Mouse (Mus musculus) hindbrain, embryonic 10.5 days (tissue): ENCODE results near the gene Inhbb. TPM values are rescaled to one million over a fixed set of nuclear protein-coding genes. Genes with fewer than 3 reads are reported as not detected.
A peak's percentile ranks its signal among the peaks of the same experiment; 100 is the strongest.

Source experiments
- DNase-seq: peaks from one replicate; pipeline ENCODE4 v3.0.0-alpha.2; 2017; ENCODE audit warnings: low spot score
- H3K27ac ChIP-seq: fragments of 300-500 bp; sonication (generic); 2 replicates; pipeline ENCODE4 v1.5.1; 2016; ENCODE audit warnings: mild to moderate bottlenecking, moderate library complexity
- H3K27me3 ChIP-seq: fragments of 300-500 bp; sonication (generic); 2 replicates; pipeline ENCODE4 v1.6.1; 2016; ENCODE audit warnings: mild to moderate bottlenecking; ENCODE audit not compliant: poor library complexity, insufficient read depth, severe bottlenecking
- H3K36me3 ChIP-seq: fragments of 300-500 bp; sonication (generic); 2 replicates; pipeline ENCODE4 v1.6.1; 2016; ENCODE audit warnings: mild to moderate bottlenecking, moderate library complexity
- H3K4me1 ChIP-seq: fragments of 300-500 bp; sonication (generic); replicated peaks from 2 replicates; pipeline ENCODE4 v1.6.1; 2016; ENCODE audit warnings: mild to moderate bottlenecking
- H3K4me3 ChIP-seq: fragments of 300-500 bp; sonication (generic); 2 replicates; pipeline ENCODE4 v1.5.1; 2016; ENCODE audit warnings: mild to moderate bottlenecking, moderate library complexity
- H3K9me3 ChIP-seq: fragments of 300-500 bp; sonication (generic); 2 replicates; pipeline ENCODE4 v1.6.1; 2016; ENCODE audit warnings: mild to moderate bottlenecking, moderate library complexity
- WGBS: fragments of 180-500 bp; shearing (Covaris S2); methylation state at CpG from one replicate; pipeline ENCODE4 v1.1.7; 2016; 5-methylcytosine and 5-hydroxymethylcytosine counted together
- polyA plus RNA-seq: library from polyadenylated mRNA; unstranded; fragments of >200 nt; fragmentation: Nextera tagmentation; extraction: Ambion mirVana; gene quantifications from 2 replicates; pipeline ENCODE4 v1.2.1, GENCODE M21; 2016

The Inhbb gene
- polyA plus RNA-seq, 1 experiment from 2014 or later: 0.31 TPM

DNA sequence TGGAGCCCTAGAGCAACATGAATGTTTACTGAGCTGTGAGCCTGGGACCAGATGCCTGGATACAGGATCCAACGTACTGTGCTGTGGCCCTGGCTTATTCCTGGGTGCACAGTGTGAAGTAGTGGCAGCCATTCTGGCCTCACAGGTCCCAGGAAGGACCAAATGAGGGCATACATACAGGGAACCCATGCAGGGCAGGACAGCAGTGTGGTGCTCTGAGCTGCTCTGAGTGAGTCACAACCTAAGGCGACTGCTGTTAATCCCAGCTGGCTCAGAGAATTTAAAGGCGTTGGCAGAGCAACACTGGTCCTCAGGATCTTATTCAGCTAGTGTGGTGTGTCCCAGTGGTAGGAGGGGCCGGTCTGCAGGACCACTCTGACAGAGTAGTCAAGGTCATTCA lies 31.4 kb downstream of the Inhbb start:
- H3K36me3 ChIP-seq: no peaks in the 10 kb centered on the region
- H3K27me3 ChIP-seq: peaks cover 40% of the 10 kb centered on the region
- no peak overlapping the region for H3K4me3 ChIP-seq
- 58% methylated on average over 4 of the region's 4 CpGs for WGBS
- DNase-seq: no peak
- H3K4me1 ChIP-seq: peaks cover 22% of the 10 kb centered on the region
- no peaks in the 10 kb centered on the region for H3K9me3 ChIP-seq
- H3K27ac ChIP-seq: 0 out of 2 replicates have a peak overlapping the region, but pooled peaks have one; percentile 13

DNA sequence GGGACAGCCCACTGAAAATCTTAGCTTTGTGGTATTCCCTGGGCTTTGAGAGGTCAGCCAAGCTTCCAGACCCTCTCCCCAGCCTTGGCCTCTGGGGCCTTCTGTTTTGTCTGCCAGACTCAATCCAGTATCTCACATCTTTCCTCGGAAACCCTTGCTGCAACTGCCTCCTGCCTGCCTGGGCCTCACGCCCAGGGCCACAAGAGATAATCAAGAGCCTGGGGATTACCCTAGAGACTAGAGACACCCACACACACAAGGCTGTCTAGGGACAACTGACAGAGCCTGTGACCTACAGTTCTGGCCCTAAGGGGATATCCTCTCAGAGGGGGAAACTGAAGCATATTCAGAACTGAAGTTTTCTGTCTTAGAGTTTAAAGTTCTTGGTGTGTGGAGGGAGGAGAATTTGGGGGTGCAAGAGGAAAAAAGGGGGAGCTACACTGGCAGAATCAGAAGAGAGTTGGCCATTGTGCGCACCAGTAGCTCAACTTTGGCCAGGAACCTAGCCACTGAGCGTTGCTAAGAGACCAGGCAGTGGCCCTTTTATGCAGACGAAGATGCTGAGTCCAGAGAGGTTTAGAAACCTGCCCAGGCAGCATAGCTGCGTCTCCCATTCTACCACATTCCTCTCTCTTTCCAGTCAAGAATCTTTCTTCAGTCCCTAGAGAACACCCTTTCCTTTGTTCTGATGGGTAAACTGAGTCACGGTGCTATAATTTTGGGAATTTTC lies 32.1 kb downstream of the Inhbb start:
- WGBS: 38% methylated on average over 7 of the region's 7 CpGs
- DNase-seq: no peak

GRCm38 (mm10) chr1:119388664-119389396 lies 33.2 kb downstream of the Inhbb start:
- H3K4me3 ChIP-seq: peak overlapping the region; percentile 33
- H3K27ac ChIP-seq: peak overlapping the region; percentile 75
- H3K36me3 ChIP-seq: no peaks in the 10 kb centered on the region
- H3K4me1 ChIP-seq: peaks cover 22% of the 10 kb centered on the region
- no peaks in the 10 kb centered on the region for H3K9me3 ChIP-seq
- 7% methylated on average over 19 of the region's 19 CpGs for WGBS
- H3K27me3 ChIP-seq: peaks cover 40% of the 10 kb centered on the region
- DNase-seq: peak; percentile 80

More for the DNA sequence above, 32.1 kb downstream of the Inhbb start:
- Histone ChIP-seq H3K4me1 (peaks cover 22% of the 10 kb centered on the region), H3K4me3 (no peak overlapping the region), H3K9me3 (no peaks in the 10 kb centered on the region), H3K36me3 (no peaks in the 10 kb centered on the region), H3K27me3 (peaks cover 40% of the 10 kb centered on the region), H3K27ac (peak overlapping the region; percentile 75)

- no peak overlapping the region for H3K4me3 ChIP-seq
- peaks cover 22% of the 10 kb centered on the region for H3K4me1 ChIP-seq
- H3K9me3 ChIP-seq: no peaks in the 10 kb centered on the region
- 0 out of 2 replicates have a peak overlapping the region, but pooled peaks have one; percentile 23 for H3K27ac ChIP-seq
- DNase-seq: no peak
- 89% methylated on average over 3 of the region's 3 CpGs for WGBS
- no peaks in the 10 kb centered on the region for H3K36me3 ChIP-seq
- H3K27me3 ChIP-seq: peaks cover 28% of the 10 kb centered on the region
Measured at GRCm38 (mm10) chr1:119386306-119386705, 35.7 kb downstream of the Inhbb start.

- H3K27ac ChIP-seq: no peak overlapping the region
- no peak for DNase-seq
- 85% methylated on average over 10 of the region's 10 CpGs for WGBS
Measured at GRCm38 (mm10) chr1:119383916-119384315, 38.1 kb downstream of the Inhbb start.

GRCm38 (mm10) chr1:119380609-119381008 lies 41.4 kb downstream of the Inhbb start:
- no peak overlapping the region for H3K27ac ChIP-seq
- no peaks in the 10 kb centered on the region for H3K36me3 ChIP-seq
- DNase-seq: no peak
- no peaks in the 10 kb centered on the region for H3K4me1 ChIP-seq
- 0 out of 2 replicates have a peak, but pooled peaks cover 4% of the 10 kb centered on the region for H3K9me3 ChIP-seq
- H3K27me3 ChIP-seq: no peaks in the 10 kb centered on the region
- WGBS: 89% methylated on average over 4 of the region's 4 CpGs
- no peak overlapping the region for H3K4me3 ChIP-seq

More at GRCm38 (mm10) chr1:119383916-119384315, 38.1 kb downstream of the Inhbb start:
- peaks cover 6% of the 10 kb centered on the region; the same call in 1 of the 2 replicates for H3K27me3 ChIP-seq
- H3K9me3 ChIP-seq: no peaks in the 10 kb centered on the region
- H3K36me3 ChIP-seq: no peaks in the 10 kb centered on the region
- no peak overlapping the region for H3K4me3 ChIP-seq
- peaks cover 3% of the 10 kb centered on the region for H3K4me1 ChIP-seq

- no peak overlapping the region for H3K4me3 ChIP-seq
- no peak for DNase-seq
- 70% methylated on average over 5 of the region's 5 CpGs for WGBS
- H3K9me3 ChIP-seq: 0 out of 2 replicates have a peak, but pooled peaks cover 4% of the 10 kb centered on the region
- H3K4me1 ChIP-seq: peaks cover 6% of the 10 kb centered on the region; the same call in 1 of the 2 replicates
- H3K27me3 ChIP-seq: no peaks in the 10 kb centered on the region
- H3K27ac ChIP-seq: no peak overlapping the region
- H3K36me3 ChIP-seq: no peaks in the 10 kb centered on the region
Measured at GRCm38 (mm10) chr1:119375376-119375775, 46.7 kb downstream of the Inhbb start.

DNA sequence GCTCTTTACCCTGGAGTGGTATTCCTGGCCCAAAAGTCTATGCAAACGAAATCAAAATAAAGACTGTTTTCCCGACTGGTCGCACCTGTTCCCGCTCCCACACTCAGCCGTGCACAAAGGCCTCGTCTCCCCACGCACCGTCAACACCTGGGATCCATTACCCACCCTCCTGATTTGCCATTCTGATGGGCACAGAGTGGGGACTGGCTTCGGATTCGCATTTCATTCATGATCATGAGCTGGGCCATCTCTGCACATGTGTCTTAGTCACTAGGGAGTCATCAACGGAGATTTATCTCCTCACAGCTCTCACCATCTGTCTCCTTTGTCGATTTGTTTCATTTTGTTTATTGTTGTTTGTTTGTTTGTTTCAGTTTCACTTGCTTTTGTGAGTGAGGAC lies 54.5 kb downstream of the Inhbb start:
- DNase-seq: no peak
- WGBS: 83% methylated on average over 12 of the region's 12 CpGs

GRCm38 (mm10) chr1:119366315-119366714 lies 55.7 kb downstream of the Inhbb start:
- no peak for DNase-seq

More for the DNA sequence above, 54.5 kb downstream of the Inhbb start:
- Histone ChIP-seq H3K9me3 (no peaks in the 10 kb centered on the region), H3K4me3 (no peak overlapping the region), H3K36me3 (no peaks in the 10 kb centered on the region), H3K27me3 (no peaks in the 10 kb centered on the region), H3K27ac (no peak overlapping the region), H3K4me1 (peaks cover 6% of the 10 kb centered on the region; the same call in 1 of the 2 replicates)

More at GRCm38 (mm10) chr1:119366315-119366714, 55.7 kb downstream of the Inhbb start:
- Histone ChIP-seq H3K4me3 (no peak overlapping the region), H3K4me1 (peaks cover 6% of the 10 kb centered on the region; the same call in 1 of the 2 replicates), H3K27me3 (no peaks in the 10 kb centered on the region), H3K27ac (no peak overlapping the region), H3K36me3 (no peaks in the 10 kb centered on the region), H3K9me3 (peaks cover 2% of the 10 kb centered on the region; the same call in 1 of the 2 replicates)
- 79% methylated on average over 6 of the region's 6 CpGs for WGBS

Other genes with a start within 250 kb of the Inhbb start
- 96.8 and 103 TPM in 2 replicates for gene Ralb, start 82.5 kb upstream of the Inhbb start, polyA plus RNA-seq
- gene Tmem185b, start 103.9 kb upstream of the Inhbb start, polyA plus RNA-seq: 17.9 and 20.2 TPM in 2 replicates
- 31.8 and 40.4 TPM in 2 replicates for gene Epb41l5, start 226.8 kb upstream of the Inhbb start, polyA plus RNA-seq